Mouse (Mus musculus) stomach, embryonic 14.5 days (tissue): Measurements from ENCODE around the gene Plek. TPM values are rescaled to one million over a fixed set of nuclear protein-coding genes. Genes with fewer than 3 reads are reported as not detected.
"Not testable (repeated sequence)": the region's sequence is repeated elsewhere in the genome, so short reads cannot be mapped to it uniquely, and the experiment has no call there.

ENCODE experiments used
- ATAC-seq: fragments of 200-750 bp; cut with Nextera tagmentation; 2 replicates; pipeline ENCODE4 v1.8.0; 2017; ENCODE audit warnings: low read depth, moderate TSS enrichment; ENCODE audit not compliant: insufficient number of reproducible peaks, insufficient read depth, low FRiP score
- H3K27ac ChIP-seq: fragments of 300-500 bp; sonication (generic); 2 replicates; pipeline ENCODE4 v1.5.1; 2014; ENCODE audit warnings: mild to moderate bottlenecking, low read length, moderate library complexity, mixed read lengths
- H3K27me3 ChIP-seq: fragments of 300-500 bp; sonication (generic); 2 replicates; pipeline ENCODE4 v1.6.1; 2014; ENCODE audit warnings: low read length, control low read depth, mixed read lengths; ENCODE audit not compliant: control insufficient read depth, insufficient read depth
- H3K36me3 ChIP-seq: fragments of 300-500 bp; sonication (generic); 2 replicates; pipeline ENCODE4 v1.6.1; 2014; ENCODE audit warnings: mild to moderate bottlenecking, control low read depth, low read length, moderate library complexity, mixed read lengths; ENCODE audit not compliant: control insufficient read depth, insufficient read depth
- H3K4me1 ChIP-seq: fragments of 300-500 bp; sonication (generic); 2 replicates; pipeline ENCODE4 v1.6.1; 2014; ENCODE audit warnings: low read length, control low read depth, mixed read lengths; ENCODE audit not compliant: control insufficient read depth, insufficient read depth
- H3K4me2 ChIP-seq: fragments of 300-500 bp; sonication (generic); replicated peaks from 2 replicates; pipeline ENCODE4 v1.6.1; 2014; ENCODE audit warnings: low read depth, low read length, control low read depth
- H3K4me3 ChIP-seq: fragments of 300-500 bp; sonication (generic); 2 replicates; pipeline ENCODE4 v1.5.1; 2014; ENCODE audit warnings: low read depth, low read length, control low read depth
- H3K9ac ChIP-seq: fragments of 300-500 bp; sonication (generic); replicated peaks from 2 replicates; pipeline ENCODE4 v1.6.1; 2014; ENCODE audit warnings: low read depth, mild to moderate bottlenecking, control low read depth, low read length, moderate library complexity, mixed read lengths
- H3K9me3 ChIP-seq: fragments of 300-500 bp; sonication (generic); 2 replicates; pipeline ENCODE4 v1.6.1; 2016; ENCODE audit warnings: low read depth, low read length, control low read depth; ENCODE audit not compliant: control insufficient read depth
- WGBS: fragments of 180-500 bp; shearing (Covaris S2); extraction: QIAGEN DNeasy Blood & Tissue Kit; methylation state at CpG from one replicate; pipeline ENCODE4 v1.1.7; 2014; 5-methylcytosine and 5-hydroxymethylcytosine counted together
- polyA plus RNA-seq: library from polyadenylated mRNA; unstranded; fragments of >200 nt; fragmentation: Nextera tagmentation; extraction: Ambion mirVana; gene quantifications from 2 replicates; pipeline ENCODE4 v1.2.1, GENCODE M21; 2014

The Plek gene
- 2.5 and 2.9 TPM in 2 replicates for polyA plus RNA-seq

DNA sequence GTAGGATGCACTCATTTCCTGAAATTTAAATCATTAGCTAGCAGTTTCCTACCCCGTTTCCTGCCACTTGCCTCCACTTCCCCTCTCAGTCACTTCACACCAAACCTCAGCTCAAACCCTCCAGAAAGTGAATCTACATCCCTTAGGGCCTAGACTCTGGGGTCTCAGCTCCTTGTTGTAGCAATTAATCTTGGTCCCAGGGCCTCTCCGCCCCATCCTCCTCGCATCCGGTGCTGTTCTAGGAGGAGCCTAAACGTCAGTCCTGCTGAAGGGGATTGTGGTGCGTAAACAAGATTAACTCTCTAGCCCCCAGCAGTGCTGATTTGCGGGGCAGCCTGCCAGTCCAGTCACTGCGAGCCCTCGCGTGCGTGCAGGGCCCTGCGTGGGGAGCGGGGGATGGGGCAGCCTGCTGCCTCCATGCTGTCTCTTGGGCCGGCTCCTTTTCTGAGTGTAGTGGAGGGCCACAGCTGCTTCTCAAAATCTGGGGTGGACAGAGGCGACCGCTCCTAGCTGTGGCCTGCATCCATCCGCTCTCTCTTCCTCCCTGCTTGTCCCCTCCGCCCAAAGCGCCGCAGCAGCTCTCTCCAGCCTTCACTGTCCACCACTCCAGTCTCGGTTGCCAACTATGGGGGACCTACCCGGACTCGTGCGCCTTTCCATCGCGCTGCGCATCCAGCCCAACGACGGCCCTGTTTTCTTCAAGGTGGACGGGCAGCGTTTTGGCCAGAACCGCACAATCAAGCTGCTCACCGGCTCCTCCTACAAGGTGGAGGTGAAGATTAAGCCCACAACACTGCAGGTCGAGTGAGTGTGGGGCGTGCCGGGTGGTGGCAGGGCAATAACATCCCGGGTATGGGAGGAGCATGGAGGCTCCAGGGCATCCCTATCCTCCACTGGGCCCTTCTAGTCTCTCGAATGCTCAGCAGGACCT, at the start of gene Plek, which contains the start of gene Cnrip1:
Gene Plek, minus strand, starts transcription at position 837 of the 931 bp plus-strand sequence.
Gene Cnrip1, plus strand, starts transcription at position 42 of the 931 bp plus-strand sequence.
- no peaks in the 10 kb centered on the region; the same call in 1 of the 2 replicates for H3K4me1 ChIP-seq
- H3K27me3 ChIP-seq = no peaks in the 10 kb centered on the region
- peak; percentile 94; the same call in 1 of the 2 replicates for ATAC-seq
- H3K9me3 ChIP-seq = no peaks in the 10 kb centered on the region
- H3K4me2 ChIP-seq = peak within 1 kb of the TSS; percentile 62
- H3K4me3 ChIP-seq = peak within 1 kb of the TSS; percentile 49
- peak within 1 kb of the TSS; percentile 72 for H3K27ac ChIP-seq
- WGBS = under 1% methylated on average over 38 of the region's 38 CpGs
- H3K9ac ChIP-seq = peak within 1 kb of the TSS; percentile 37
- no peaks in the 10 kb centered on the region for H3K36me3 ChIP-seq

DNA sequence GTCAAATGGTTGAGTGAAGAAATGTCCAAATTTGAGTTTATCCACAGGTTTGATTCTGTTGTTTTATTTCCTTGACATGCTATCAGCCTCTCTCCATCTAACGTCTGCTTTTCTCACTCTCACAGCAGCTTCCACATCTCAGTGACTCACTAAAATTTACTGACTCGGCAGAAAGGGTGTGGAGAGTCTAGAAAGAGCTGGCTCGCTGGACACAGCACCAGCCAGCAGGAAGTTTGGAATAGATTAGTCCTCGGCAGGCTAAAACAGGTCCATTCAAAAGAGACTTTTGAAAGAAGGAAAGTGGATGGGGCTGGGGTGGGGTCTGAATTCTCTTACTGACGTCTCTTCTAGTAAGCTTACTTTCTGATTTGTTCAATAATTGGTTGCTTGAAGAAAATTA, 33.9 kb upstream of the Plek start:
- Histone ChIP-seq H3K36me3 (no peaks in the 10 kb centered on the region; the same call in 1 of the 2 replicates), H3K27me3 (no peaks in the 10 kb centered on the region), H3K4me3 (no peak overlapping the region), H3K9ac (no peak overlapping the region), H3K27ac (no peak overlapping the region), H3K4me1 (no peaks in the 10 kb centered on the region), H3K4me2 (no peak overlapping the region), H3K9me3 (no peaks in the 10 kb centered on the region)
- 15% methylated on average over 5 of the region's 5 CpGs for WGBS
- ATAC-seq = no peak

DNA sequence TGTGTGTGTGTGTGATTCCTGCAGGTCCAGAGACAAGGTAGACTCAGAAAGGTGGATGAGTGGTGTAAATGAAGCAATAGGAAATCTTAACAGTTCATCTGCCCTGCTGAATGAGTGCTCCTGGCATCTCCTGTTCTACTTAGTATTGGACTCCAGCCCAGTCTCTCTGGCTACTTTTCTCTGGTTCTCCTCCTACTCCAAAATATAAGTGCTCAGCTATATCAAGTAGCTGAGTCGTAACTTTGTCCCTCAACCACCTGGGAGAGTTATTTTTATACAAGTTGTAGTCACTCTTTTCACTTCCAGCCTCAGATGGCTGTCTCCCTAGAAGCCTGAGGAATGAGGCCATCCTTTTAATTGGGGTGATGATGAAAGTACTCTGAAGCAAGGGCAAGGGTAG, 31.7 kb upstream of the Plek start:
- H3K9me3 ChIP-seq = no peaks in the 10 kb centered on the region
- no peaks in the 10 kb centered on the region for H3K4me1 ChIP-seq
- no peak for ATAC-seq
- WGBS = 44% methylated on average over 1 of the region's 1 CpGs
- H3K27ac ChIP-seq = no peak overlapping the region
- no peak overlapping the region for H3K4me2 ChIP-seq
- H3K27me3 ChIP-seq = no peaks in the 10 kb centered on the region
- H3K36me3 ChIP-seq = no peaks in the 10 kb centered on the region; the same call in 1 of the 2 replicates
- no peak overlapping the region for H3K9ac ChIP-seq
- no peak overlapping the region for H3K4me3 ChIP-seq

DNA sequence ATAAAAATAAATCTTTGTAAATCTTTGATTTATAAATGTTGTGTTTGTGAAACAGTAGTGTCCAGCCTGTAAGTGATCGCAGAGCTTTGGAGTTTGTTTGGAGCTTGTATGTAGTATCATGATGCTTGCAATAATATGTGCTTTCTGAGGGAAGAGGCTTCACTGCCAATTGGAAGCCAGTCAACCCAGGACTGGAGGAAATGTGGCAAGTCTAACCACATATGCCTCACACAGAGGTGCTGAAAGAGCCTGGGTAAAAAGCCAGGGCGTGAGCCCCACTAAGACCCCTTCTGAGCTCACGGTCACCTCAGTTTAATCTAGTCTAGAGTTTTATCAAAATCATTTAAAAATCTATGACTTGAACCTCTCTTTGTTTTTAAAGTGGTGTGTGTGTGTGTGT, 31.3 kb upstream of the Plek start:
- no peak for ATAC-seq

DNA sequence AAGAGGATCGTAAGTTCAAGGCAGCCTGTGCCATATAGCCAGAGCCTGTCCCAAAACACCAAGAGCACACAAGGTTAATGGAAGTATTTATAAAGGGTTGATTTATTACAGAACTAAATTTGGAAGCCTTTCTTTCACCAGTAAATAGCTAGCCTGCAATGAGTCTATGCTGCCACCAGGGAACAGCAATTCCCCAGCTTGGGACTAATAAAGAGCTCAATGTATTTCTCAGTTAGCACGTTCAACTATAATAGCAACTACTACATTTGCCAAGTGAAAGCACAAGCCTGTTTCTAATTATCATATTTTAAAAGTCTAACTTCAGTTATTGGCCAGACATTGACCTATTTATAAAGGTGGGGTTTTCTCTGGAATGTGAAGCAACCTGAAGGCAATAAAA, 30.8 kb upstream of the Plek start:
- ATAC-seq = no peak

More for the DNA sequence above, 31.3 kb upstream of the Plek start:
- WGBS = 89% methylated on average over 3 of the region's 3 CpGs
- Histone ChIP-seq H3K27ac (no peak overlapping the region), H3K9ac (no peak overlapping the region), H3K4me3 (no peak overlapping the region), H3K36me3 (no peaks in the 10 kb centered on the region; the same call in 1 of the 2 replicates), H3K9me3 (no peaks in the 10 kb centered on the region), H3K27me3 (no peaks in the 10 kb centered on the region), H3K4me2 (no peak overlapping the region), H3K4me1 (no peaks in the 10 kb centered on the region)

DNA sequence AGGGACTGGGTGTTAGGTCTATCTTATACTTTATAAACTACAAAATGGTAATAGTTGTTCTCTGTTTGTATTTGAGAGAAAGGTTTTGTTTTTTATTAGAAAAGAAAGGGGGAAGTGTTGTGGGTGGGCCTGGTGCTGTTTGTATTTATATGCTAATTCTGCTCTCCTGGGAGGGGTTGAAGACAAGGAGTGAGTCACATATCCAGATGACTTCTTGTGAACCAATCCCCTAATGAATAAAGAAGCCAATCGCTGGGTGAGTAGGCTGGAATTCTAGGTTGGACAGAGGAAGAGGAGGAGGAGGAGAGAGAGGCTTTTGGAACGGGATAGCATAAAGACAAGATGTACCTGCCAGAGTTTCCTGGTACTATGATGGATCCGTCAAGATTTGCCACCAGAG, 29.9 kb upstream of the Plek start:
- H3K27me3 ChIP-seq = no peaks in the 10 kb centered on the region
- H3K9ac ChIP-seq = no peak overlapping the region
- no peak overlapping the region for H3K27ac ChIP-seq
- H3K9me3 ChIP-seq = no peaks in the 10 kb centered on the region
- no peak for ATAC-seq
- no peaks in the 10 kb centered on the region for H3K4me1 ChIP-seq
- no peak overlapping the region for H3K4me3 ChIP-seq
- 51% methylated on average over 3 of the region's 3 CpGs for WGBS
- no peak overlapping the region for H3K4me2 ChIP-seq
- H3K36me3 ChIP-seq = no peaks in the 10 kb centered on the region; the same call in 1 of the 2 replicates

More for the DNA sequence above, 30.8 kb upstream of the Plek start:
- H3K27me3 ChIP-seq = no peaks in the 10 kb centered on the region
- WGBS = 48% methylated on average over 2 of the region's 2 CpGs
- H3K9me3 ChIP-seq = no peaks in the 10 kb centered on the region
- H3K4me3 ChIP-seq = no peak overlapping the region
- H3K36me3 ChIP-seq = no peaks in the 10 kb centered on the region; the same call in 1 of the 2 replicates
- no peak overlapping the region for H3K27ac ChIP-seq
- no peak overlapping the region for H3K4me2 ChIP-seq
- no peak overlapping the region for H3K9ac ChIP-seq
- H3K4me1 ChIP-seq = no peaks in the 10 kb centered on the region

DNA sequence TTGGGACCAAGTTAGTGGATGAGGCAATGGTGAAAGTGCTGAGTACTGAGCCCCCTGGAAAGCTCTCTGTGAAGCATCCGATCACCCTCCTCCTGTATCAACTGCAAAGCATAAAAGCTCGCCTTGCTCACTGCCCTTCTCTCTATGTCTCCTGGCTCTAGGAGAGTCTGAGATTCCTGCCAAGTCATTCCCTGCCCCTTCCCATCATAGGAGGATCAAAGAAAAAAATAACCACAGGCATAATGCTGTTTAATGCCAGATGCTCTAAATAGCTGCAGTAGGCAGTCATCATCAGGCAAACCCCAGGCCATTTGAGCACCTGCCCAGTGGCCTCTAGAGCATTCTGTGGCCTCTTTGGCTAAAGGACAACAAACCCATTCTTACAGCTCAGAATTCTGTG, 23.5 kb upstream of the Plek start:
- no peaks in the 10 kb centered on the region for H3K9me3 ChIP-seq
- no peak overlapping the region for H3K27ac ChIP-seq
- no peak overlapping the region for H3K9ac ChIP-seq
- H3K4me3 ChIP-seq = no peak overlapping the region
- no peaks in the 10 kb centered on the region for H3K4me1 ChIP-seq
- no peaks in the 10 kb centered on the region for H3K27me3 ChIP-seq
- ATAC-seq = no peak
- no peaks in the 10 kb centered on the region for H3K36me3 ChIP-seq
- H3K4me2 ChIP-seq = no peak overlapping the region
- WGBS = 97% methylated on average over 2 of the region's 2 CpGs

DNA sequence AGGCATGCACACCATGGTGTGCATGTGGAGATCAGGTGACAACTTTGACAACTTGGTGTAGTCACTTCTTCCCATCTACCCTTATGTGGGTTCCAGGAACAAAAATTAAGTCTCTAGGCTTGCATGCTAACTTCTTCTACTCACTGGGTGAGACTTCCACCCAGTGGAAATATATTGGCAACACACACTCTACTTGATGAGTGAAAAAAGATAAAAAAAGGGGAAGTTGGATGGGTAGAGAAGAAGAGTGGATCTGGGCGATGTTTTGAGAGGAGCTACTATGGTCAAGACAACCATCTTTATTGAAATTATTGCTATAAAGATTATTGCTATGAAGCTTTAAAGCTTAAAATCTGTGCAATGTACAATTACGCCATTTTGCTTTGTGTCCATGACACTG, 17.2 kb upstream of the Plek start:
- H3K4me3 ChIP-seq, ATAC-seq, H3K27ac ChIP-seq, H3K4me2 ChIP-seq, H3K9ac ChIP-seq, H3K9me3 ChIP-seq, H3K27me3 ChIP-seq, H3K4me1 ChIP-seq, H3K36me3 ChIP-seq: not testable (repeated sequence)
- 89% methylated on average over 2 of the region's 2 CpGs for WGBS
